Comparison of ENCODE assay signal across 18 mouse cellular contexts in genomic region chr8:35877581-35877980, GRCm38 (mm10).
DNase-seq lines count a peak whose midpoint lies in the region; ATAC-seq and TF ChIP-seq lines count a peak whose summit lies in the region.
"Had no signal": no experiment of that assay in that cellular context is flagged by ENCODE, and none has a peak within 500 bp of the region (broad histone marks: within the 10 kb centered on the region; RNA-seq: fewer than 3 reads in every experiment).

No protein-coding gene starts in this region.

- H3K36me3 ChIP-seq in embryonic facial prominence, embryonic 14.5 days (ENCODE audit: control insufficient read depth, insufficient read depth, low read length): no peaks in the 10 kb centered on the region
- H3K36me3 ChIP-seq in embryonic facial prominence, embryonic 10.5 days (replicated peaks): no peaks in the 10 kb centered on the region
- no peaks in the 10 kb centered on the region for H3K36me3 ChIP-seq in hindbrain, embryonic 13.5 days
- no peaks in the 10 kb centered on the region for H3K36me3 ChIP-seq in hindbrain, postnatal 0 days (ENCODE audit: insufficient read depth, low read length)
- H3K36me3 ChIP-seq in midbrain, embryonic 15.5 days (replicated peaks): no peaks in the 10 kb centered on the region
- H3K36me3 ChIP-seq in midbrain, embryonic 10.5 days: no peaks in the 10 kb centered on the region
- H3K36me3 ChIP-seq: embryonic facial prominence, embryonic 13.5 days; heart, embryonic 13.5 days; intestine, embryonic 15.5 days had no signal

- no peak overlapping the region for H3K9ac ChIP-seq in embryonic facial prominence, embryonic 14.5 days (ENCODE audit: low read depth, low read length)
- H3K9ac ChIP-seq in hindbrain, embryonic 13.5 days: no peak overlapping the region
- H3K9ac ChIP-seq in hindbrain, postnatal 0 days (replicated peaks; ENCODE audit: low read length): no peak overlapping the region
- no peak overlapping the region for H3K9ac ChIP-seq in midbrain, embryonic 15.5 days
- H3K9ac ChIP-seq: embryonic facial prominence, embryonic 13.5 days; forebrain, embryonic 13.5 days; forebrain, postnatal 0 days; heart, embryonic 13.5 days; intestine, embryonic 15.5 days had no signal

- H3K4me3 ChIP-seq in embryonic facial prominence, embryonic 14.5 days (ENCODE audit: low read depth, low read length): no peak overlapping the region
- H3K4me3 ChIP-seq in embryonic facial prominence, embryonic 10.5 days: no peak overlapping the region
- H3K4me3 ChIP-seq in hindbrain, embryonic 13.5 days: no peak overlapping the region
- no peak overlapping the region for H3K4me3 ChIP-seq in hindbrain, postnatal 0 days (ENCODE audit: low read length)
- H3K4me3 ChIP-seq in midbrain, embryonic 15.5 days: no peak overlapping the region
- no peak overlapping the region for H3K4me3 ChIP-seq in midbrain, embryonic 10.5 days
- H3K4me3 ChIP-seq: embryonic facial prominence, embryonic 13.5 days; forebrain, embryonic 13.5 days; heart, embryonic 13.5 days; intestine, embryonic 15.5 days had no signal

- peak; percentile 39 for DNase-seq in embryonic facial prominence, embryonic 14.5 days (ENCODE audit: low spot score)
- no peak for DNase-seq in embryonic facial prominence, embryonic 10.5 days (ENCODE audit: low spot score)
- DNase-seq in hindbrain, postnatal 0 days (ENCODE audit: low spot score): no peak
- no peak for DNase-seq in midbrain, embryonic 10.5 days (ENCODE audit: low spot score)
- DNase-seq: adrenal gland, adult 2 months; adrenal gland, postnatal 25 days; cerebellum, adult 11 months; cerebellum, adult 8-10 months; cerebellum, postnatal 14 days; forebrain, postnatal 0 days; heart, postnatal 36 days had no signal

- WGBS in embryonic facial prominence, embryonic 14.5 days: 77% methylated on average over 2 of the region's 2 CpGs
- 81% methylated on average over 2 of the region's 2 CpGs for WGBS in embryonic facial prominence, embryonic 10.5 days
- WGBS in hindbrain, embryonic 13.5 days: 82% methylated on average over 2 of the region's 2 CpGs
- WGBS in hindbrain, postnatal 0 days: 81% methylated on average over 2 of the region's 2 CpGs
- 64% methylated on average over 2 of the region's 2 CpGs for WGBS in midbrain, embryonic 15.5 days
- WGBS in midbrain, embryonic 10.5 days: 88% methylated on average over 2 of the region's 2 CpGs

- ATAC-seq in embryonic facial prominence, embryonic 14.5 days (ENCODE audit: low read depth): no peak
- no peak for ATAC-seq in hindbrain, embryonic 13.5 days (ENCODE audit: low FRiP score)
- no peak for ATAC-seq in hindbrain, postnatal 0 days
- no peak for ATAC-seq in midbrain, embryonic 15.5 days (replicated peaks)
- ATAC-seq in cerebellum, adult (ENCODE audit: insufficient number of reproducible peaks, low FRiP score, low TSS enrichment): no peak
- ATAC-seq: forebrain, postnatal 0 days; intestine, embryonic 15.5 days had no signal

- TF ChIP-seq CTCF in hindbrain, postnatal 0 days (IDR thresholded peaks at IDR 0.05; ENCODE audit: low read depth): no peak

- H3K4me2 ChIP-seq in embryonic facial prominence, embryonic 14.5 days (ENCODE audit: low read depth, low read length): no peak overlapping the region
- no peak overlapping the region for H3K4me2 ChIP-seq in hindbrain, embryonic 13.5 days
- no peak overlapping the region for H3K4me2 ChIP-seq in hindbrain, postnatal 0 days (ENCODE audit: low read depth, low read length)
- no peak overlapping the region for H3K4me2 ChIP-seq in midbrain, embryonic 15.5 days
- H3K4me2 ChIP-seq: embryonic facial prominence, embryonic 13.5 days; forebrain, embryonic 13.5 days; heart, embryonic 13.5 days; intestine, embryonic 15.5 days had no signal

- no peak overlapping the region for H3K27ac ChIP-seq in embryonic facial prominence, embryonic 14.5 days (replicated peaks; ENCODE audit: low read depth, low read length)
- H3K27ac ChIP-seq in embryonic facial prominence, embryonic 10.5 days (replicated peaks): no peak overlapping the region
- 0 out of 2 replicates have a peak overlapping the region, but pooled peaks have one; percentile 25 for H3K27ac ChIP-seq in hindbrain, embryonic 13.5 days
- no peak overlapping the region for H3K27ac ChIP-seq in hindbrain, postnatal 0 days
- 0 out of 2 replicates have a peak overlapping the region, but pooled peaks have one; percentile 29 for H3K27ac ChIP-seq in midbrain, embryonic 15.5 days
- H3K27ac ChIP-seq in midbrain, embryonic 10.5 days (replicated peaks): no peak overlapping the region
- H3K27ac ChIP-seq: embryonic facial prominence, embryonic 13.5 days; forebrain, embryonic 13.5 days; heart, embryonic 13.5 days; intestine, embryonic 15.5 days had no signal

- no peaks in the 10 kb centered on the region for H3K27me3 ChIP-seq in embryonic facial prominence, embryonic 14.5 days (replicated peaks; ENCODE audit: control insufficient read depth, insufficient read depth, low read length)
- no peaks in the 10 kb centered on the region for H3K27me3 ChIP-seq in embryonic facial prominence, embryonic 10.5 days (replicated peaks; ENCODE audit: low read depth, poor library complexity, severe bottlenecking)
- H3K27me3 ChIP-seq in hindbrain, embryonic 13.5 days: no peaks in the 10 kb centered on the region
- H3K27me3 ChIP-seq in hindbrain, postnatal 0 days (ENCODE audit: insufficient read depth, low read length): no peaks in the 10 kb centered on the region
- H3K27me3 ChIP-seq in midbrain, embryonic 15.5 days (replicated peaks): no peaks in the 10 kb centered on the region
- no peaks in the 10 kb centered on the region for H3K27me3 ChIP-seq in midbrain, embryonic 10.5 days (ENCODE audit: low read depth, poor library complexity, severe bottlenecking)
- H3K27me3 ChIP-seq: embryonic facial prominence, embryonic 13.5 days; forebrain, embryonic 13.5 days; heart, embryonic 13.5 days; intestine, embryonic 15.5 days had no signal

- H3K9me3 ChIP-seq in embryonic facial prominence, embryonic 14.5 days (ENCODE audit: control insufficient read depth, low read length): no peaks in the 10 kb centered on the region
- no peaks in the 10 kb centered on the region for H3K9me3 ChIP-seq in embryonic facial prominence, embryonic 10.5 days
- H3K9me3 ChIP-seq in hindbrain, embryonic 13.5 days: no peaks in the 10 kb centered on the region
- no peaks in the 10 kb centered on the region for H3K9me3 ChIP-seq in hindbrain, postnatal 0 days (ENCODE audit: low read length)
- H3K9me3 ChIP-seq in midbrain, embryonic 15.5 days: no peaks in the 10 kb centered on the region
- no peaks in the 10 kb centered on the region for H3K9me3 ChIP-seq in midbrain, embryonic 10.5 days (replicated peaks)
- H3K9me3 ChIP-seq: embryonic facial prominence, embryonic 13.5 days; forebrain, embryonic 13.5 days; heart, embryonic 13.5 days; intestine, embryonic 15.5 days had no signal

- H3K4me1 ChIP-seq in embryonic facial prominence, embryonic 14.5 days (ENCODE audit: control insufficient read depth, insufficient read depth, low read length): peaks cover 7% of the 10 kb centered on the region; the same call in 1 of the 2 replicates
- peaks cover 14% of the 10 kb centered on the region for H3K4me1 ChIP-seq in embryonic facial prominence, embryonic 10.5 days
- H3K4me1 ChIP-seq in hindbrain, embryonic 13.5 days (replicated peaks): peaks cover 24% of the 10 kb centered on the region
- no peaks in the 10 kb centered on the region for H3K4me1 ChIP-seq in hindbrain, postnatal 0 days (ENCODE audit: insufficient read depth, low read length)
- H3K4me1 ChIP-seq in midbrain, embryonic 15.5 days: peaks cover 22% of the 10 kb centered on the region
- peaks cover 15% of the 10 kb centered on the region for H3K4me1 ChIP-seq in midbrain, embryonic 10.5 days

Comparison
In these comparisons a context has a peak if more than half of its experiments do, and no peak if none do; other contexts are left out.
1. H3K27ac ChIP-seq: peak in hindbrain, embryonic 13.5 days (single experiment) and midbrain, embryonic 15.5 days (single experiment); none in embryonic facial prominence, embryonic 14.5 days (single experiment), embryonic facial prominence, embryonic 10.5 days (single experiment), hindbrain, postnatal 0 days (single experiment) and midbrain, embryonic 10.5 days (single experiment).